Mouse (Mus musculus) adrenal gland, postnatal 0 days (tissue): ENCODE results near the gene Txn1. TPM values are rescaled to one million over a fixed set of nuclear protein-coding genes. Genes with fewer than 3 reads are reported as not detected.

Source experiments
- polyA plus RNA-seq: library from polyadenylated mRNA; unstranded; fragments of >200 nt; fragmentation: Nextera tagmentation; extraction: Ambion mirVana; gene quantifications from 2 replicates; pipeline ENCODE4 v1.2.1, GENCODE M21; 2015

Gene Txn1
- polyA plus RNA-seq, result 446 and 453 TPM in 2 replicates

GRCm38 (mm10) chr4:57956029-57956960 lies at the start of gene Txn1:
Gene Txn1 (minus strand): TSS chr4:57956411.

GRCm38 (mm10) chr4:57916201-57916661 lies 40.0 kb downstream of the Txn1 start, which contains the start of gene D630039A03Rik:
Gene D630039A03Rik (minus strand): TSS chr4:57916297.

Other genes starting within 250 kb of the Txn1 start
- 15.2 and 27.7 TPM in 2 replicates for gene Akap2, start 238.8 kb downstream of the Txn1 start, polyA plus RNA-seq
- 1.4 and 2.5 TPM in 2 replicates for gene D630039A03Rik, start 40.1 kb downstream of the Txn1 start, polyA plus RNA-seq
- gene Txndc8, start 52.7 kb upstream of the Txn1 start, polyA plus RNA-seq, result not detected in 2 replicates